Mouse (Mus musculus) left cerebral cortex, postnatal 36 days (tissue): ENCODE data around the gene Dnaja2. TPM values are rescaled to one million over a fixed set of nuclear protein-coding genes. Genes with fewer than 3 reads are reported as not detected.

Experiments
- DNase-seq, 2 experiments: peaks; one replicate each; pipeline ENCODE4 v3.0.0; 2021 to 2022; ENCODE audit warnings: low spot score in 2 of 2, mixed read lengths in 1 of 2
- intact Hi-C: fragments of 180-260 bp; cut with DNase I; formaldehyde crosslinking; loops from one replicate; pipeline ENCODE4 v1.15.1; 2025
- total RNA-seq, 2 experiments: library from RNA; stranded (reverse); gene quantifications; 2 replicates each; pipeline ENCODE4 v1.2.3; 2021

The Dnaja2 gene
- total RNA-seq, result 100 to 1,000 TPM; 179 to 197 TPM

DNA sequence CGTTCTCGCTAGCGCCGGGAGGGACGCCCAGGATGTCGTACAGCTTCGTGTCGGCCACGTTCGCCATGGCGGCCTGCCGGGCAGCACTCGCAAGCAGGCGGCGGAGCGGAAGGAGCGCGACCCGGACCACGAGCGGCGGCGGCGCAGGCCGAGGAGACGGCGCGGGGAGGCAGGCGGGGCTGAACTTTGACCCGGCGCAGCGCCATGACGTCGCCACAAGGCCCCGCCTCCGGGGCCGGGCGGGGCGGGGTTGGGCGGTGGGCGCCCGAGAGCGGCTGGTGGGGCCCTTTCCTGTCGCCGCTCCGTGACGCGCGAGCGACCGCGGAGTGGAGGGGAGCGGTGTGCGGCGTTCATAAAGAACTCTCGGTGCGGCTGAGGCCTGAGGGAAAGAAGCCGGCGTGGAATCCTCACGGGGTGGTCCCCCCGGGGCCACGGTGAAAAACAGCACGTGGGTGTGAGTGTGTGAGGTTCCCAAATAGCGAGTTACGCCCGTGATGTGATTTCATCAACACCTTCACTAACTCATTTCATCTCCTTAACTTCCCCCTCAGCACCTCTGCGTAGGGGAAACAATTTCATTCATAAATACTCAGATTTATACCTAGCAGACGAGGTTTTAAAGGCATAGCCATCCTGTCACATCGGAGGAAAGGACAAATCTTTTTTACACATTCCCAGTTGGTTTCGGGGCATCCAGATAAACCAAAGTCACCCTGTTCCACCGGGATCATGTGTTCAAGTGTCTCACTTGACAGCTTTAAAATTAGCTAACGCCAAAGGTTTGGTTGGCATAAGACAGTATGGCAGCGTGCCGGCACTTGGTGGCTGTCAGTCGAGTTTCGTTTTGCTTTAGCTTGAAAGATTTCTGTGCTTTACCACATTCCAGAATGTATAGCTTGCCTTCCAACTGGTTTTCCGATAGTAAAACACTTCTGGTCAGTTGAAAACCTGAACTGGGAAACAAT is at the start of gene Dnaja2:
Dnaja2 (minus strand) TSS at position 164 of the 965 bp plus-strand sequence.
- intact Hi-C loops, result no loop called here

DNA sequence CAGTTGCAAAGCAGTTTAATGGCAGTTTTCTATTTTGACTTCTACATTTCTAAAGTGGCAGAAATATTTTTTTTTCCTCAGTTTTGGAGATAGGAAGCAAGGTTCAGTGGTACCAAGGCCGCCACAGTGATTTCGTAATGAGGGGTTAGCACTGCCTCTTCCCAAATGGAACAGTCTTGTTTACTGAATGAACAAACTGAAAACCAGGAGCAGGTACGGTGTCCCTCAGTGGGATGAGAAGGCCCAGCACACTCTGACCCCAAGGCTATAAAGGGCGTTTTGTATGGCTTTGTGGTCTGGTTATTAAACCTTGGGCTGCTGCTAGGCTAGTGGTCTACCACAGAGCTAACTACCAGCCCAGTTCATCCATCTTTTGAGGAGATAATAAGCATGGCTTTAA is 49.1 kb upstream of the Dnaja2 start:
- intact Hi-C loops, result no loop called here
- DNase-seq, result no peak

More for the DNA sequence above, at the start of gene Dnaja2:
- DNase-seq, result peak; percentile 90 to 93

DNA sequence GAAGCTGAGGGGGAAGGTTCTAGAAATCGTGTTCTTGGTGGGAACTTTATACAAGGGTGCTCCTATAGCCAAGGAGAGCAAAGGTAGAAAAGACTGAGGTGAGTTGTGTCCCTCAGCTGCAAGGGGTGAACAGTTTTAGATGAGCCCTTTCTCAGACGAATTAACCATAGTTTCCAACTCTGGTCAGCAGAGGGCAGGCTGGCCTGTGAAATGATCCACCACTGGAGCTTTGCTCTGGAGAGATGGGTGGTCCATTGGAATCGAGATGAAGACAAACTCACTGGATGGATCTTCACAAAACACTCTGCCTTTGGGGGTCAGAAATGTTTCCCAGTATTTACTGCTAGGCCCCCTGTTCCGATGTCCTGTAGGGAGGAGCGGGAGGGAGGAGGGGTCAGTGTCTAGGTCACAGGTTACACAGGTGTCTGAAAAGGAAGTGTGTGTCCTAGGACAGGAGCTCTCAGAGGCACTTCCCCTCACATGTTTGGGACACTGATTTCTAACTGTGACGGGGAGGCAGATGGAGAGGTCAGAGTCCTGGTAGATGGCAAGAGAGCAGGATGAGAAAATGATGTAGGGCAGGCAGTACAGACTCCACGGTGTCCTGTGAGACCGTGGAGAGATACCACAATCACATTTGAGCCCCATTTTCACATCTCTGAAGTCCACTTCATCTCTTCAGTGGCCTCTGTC is 48.2 kb upstream of the Dnaja2 start:
- DNase-seq, result peak; percentile 55 to 64
- intact Hi-C loops, result loop anchor here (2.0 kb wide), 1 partner anchor 981 kb away; no protein-coding TSS in a partner anchor

- intact Hi-C loops, result loop anchor here (2.0 kb wide), 1 partner anchor 982 kb away; no protein-coding TSS in a partner anchor
- no peak for DNase-seq
These were observed 47.6 kb upstream of the Dnaja2 start for GRCm38 (mm10) chr8:85602737-85603136.

DNA sequence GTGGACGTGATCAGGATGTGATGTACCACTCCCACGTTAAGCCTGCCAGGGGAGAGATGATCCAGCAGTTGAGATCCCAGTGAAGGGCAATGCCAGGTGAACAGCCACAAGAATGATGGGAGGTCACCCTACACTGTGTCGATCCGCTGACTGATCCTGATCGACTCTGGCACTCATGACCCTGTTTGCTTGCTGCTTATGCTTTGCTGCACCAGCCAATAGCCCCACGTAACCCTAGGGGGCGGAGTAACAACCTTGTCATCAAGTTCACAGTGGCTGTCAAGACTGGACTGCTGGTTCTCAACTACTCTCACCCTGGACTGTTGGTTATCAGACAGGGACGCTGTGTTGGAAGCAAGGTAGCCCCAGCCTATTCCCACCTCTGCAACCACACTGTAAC is 46.6 kb upstream of the Dnaja2 start:
- intact Hi-C loops, result loop anchor here (2.0 kb wide), 1 partner anchor 983 kb away; no protein-coding TSS in a partner anchor

DNA sequence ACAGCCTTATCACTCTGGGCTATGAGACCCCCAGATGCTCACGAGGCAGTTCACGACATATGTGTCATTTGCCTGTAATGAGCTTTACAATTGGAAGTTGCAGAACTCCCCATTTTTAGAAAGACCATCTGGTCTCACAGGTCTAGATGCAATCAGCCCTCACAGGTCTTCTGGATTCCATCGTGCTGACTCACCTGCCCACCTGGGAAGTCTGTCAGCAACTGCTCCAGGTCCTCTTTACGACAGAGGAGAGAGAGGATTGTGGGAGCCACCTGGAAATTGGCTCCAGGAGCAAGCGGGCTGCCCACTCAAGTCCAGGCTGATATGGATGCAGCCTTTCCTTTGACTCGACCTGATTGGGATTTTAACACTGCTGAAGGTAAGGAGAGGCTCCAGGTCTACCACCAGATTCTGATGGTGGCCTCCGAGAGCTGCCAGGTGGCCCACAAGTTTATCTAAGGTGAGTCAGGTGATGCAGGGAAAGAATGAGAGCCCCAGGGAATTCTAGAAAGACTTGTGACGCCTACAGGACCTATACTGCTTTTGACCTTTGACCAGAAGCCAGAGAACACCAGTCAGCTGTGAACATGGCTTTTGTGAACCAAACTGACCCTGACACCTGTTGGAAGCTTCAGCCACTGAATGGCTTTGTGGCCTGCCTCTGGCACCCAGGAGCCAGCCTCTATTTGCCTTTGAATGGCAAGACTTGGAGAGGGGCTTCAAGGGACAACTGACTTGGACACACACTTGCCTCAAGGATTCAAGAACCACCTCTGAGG is 42.5 kb upstream of the Dnaja2 start:
- DNase-seq, result no peak
- intact Hi-C loops, result loop anchor here (5.0 kb wide), 1 partner anchor 1310 kb away; no protein-coding TSS in a partner anchor

More for the DNA sequence above, 46.6 kb upstream of the Dnaja2 start:
- no peak for DNase-seq

DNA sequence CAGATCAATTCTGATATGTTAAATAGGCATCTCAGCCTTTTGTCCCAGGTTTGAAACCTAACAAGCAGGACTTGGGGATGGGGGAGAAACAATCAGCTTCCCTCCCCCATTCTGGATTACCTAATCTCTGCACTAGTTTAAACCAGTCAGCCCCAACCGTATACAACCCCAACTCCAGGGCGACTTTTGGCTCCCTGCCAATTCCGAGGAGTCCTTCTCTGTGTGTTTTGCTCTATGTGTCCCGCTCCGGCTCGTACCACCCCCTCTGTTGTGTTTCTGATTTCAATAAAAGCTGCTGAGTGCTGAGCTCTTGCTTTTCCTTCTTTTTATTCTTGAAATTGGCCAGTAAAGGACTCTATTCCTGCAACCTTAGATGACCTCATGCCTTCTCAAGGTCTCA is 40.2 kb upstream of the Dnaja2 start:
- no peak for DNase-seq
- intact Hi-C loops, result loop anchor here (5.0 kb wide), 1 partner anchor 1312 kb away; no protein-coding TSS in a partner anchor

GRCm38 (mm10) chr8:85594983-85595382 is 39.8 kb upstream of the Dnaja2 start:
- DNase-seq, result no peak
- intact Hi-C loops, result loop anchor here (5.0 kb wide), 1 partner anchor 1312 kb away; no protein-coding TSS in a partner anchor

DNA sequence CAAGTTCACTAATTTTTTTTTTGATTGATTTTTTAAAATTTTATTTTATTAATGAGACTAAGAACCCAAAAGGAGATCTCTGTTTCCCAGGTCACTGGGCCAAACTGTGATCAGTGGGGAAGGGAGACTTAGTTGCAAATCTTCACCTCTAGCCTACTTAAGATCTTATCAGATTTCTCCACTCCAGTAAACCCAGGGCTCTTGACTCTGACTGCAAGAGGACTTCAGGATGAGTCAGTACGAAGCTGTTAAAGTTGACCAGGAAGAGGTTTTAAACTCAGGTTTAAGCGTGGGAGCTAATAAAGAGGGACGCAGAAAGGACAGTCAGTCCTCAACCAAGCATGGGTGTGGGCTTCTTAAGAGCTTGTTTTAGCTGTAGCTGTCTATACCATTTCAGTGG is 38.2 kb upstream of the Dnaja2 start:
- intact Hi-C loops, result no loop called here
- DNase-seq, result no peak

- intact Hi-C loops, result no loop called here
- no peak for DNase-seq
These were observed 36.4 kb upstream of the Dnaja2 start for GRCm38 (mm10) chr8:85591532-85591931.

DNA sequence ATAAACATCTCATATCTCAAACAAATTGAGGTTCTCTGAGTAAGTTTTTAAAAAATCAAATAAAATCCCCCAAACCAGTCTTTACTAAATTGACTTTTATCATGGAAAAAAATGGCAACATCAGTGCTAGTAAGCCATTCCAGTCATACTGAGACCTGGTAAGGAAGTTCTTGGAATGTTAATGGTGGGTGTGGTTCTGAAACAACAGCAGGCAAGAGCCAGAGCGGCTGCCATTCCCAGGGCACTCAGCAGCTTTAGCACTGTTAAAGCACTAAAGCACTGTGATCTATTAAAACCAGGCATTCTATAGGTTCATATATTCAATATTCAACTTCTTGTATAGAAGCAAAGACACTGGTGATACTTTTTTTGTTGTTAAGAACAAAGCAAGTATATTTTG is 35.1 kb upstream of the Dnaja2 start:
- DNase-seq, result no peak
- intact Hi-C loops, result no loop called here

DNA sequence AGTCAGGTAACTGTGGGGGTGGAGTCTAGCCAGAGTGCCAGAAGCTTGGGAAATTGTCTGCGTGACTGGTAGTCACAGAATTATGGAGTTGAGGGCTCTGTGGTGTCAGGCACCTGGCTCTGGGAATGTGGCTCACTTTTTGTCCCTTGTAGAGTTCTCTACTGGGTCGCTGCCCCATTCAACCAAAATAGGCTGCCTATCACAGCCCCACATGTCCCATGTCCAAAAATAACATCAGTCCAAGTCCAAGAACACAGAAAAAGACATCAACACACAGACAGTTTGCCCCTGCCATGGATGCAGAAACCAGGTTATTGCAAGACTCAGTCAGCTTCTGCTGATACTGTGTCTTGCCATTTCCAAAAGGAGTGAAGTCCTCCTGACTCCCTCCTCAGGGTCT is 33.5 kb upstream of the Dnaja2 start:
- intact Hi-C loops, result no loop called here
- DNase-seq, result no peak

DNA sequence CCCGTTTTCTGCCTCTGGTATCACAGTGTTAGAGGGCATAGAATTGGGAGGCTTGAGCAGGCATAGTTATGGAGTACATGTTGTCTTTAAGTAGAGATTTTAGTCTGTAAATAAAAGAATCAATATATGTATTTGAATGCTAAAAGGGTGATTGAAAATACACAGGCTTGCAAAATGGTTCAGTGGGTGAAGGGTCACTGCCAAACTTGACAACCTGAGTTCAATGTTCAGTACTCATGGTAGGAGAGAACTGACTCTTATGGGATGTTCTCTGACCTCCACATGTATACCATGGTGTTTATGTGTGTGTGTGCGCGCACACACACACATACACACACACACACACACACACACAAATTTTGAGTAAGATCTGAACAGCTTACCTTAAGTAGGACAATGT is 22.5 kb upstream of the Dnaja2 start:
- no peak for DNase-seq
- intact Hi-C loops, result no loop called here

DNA sequence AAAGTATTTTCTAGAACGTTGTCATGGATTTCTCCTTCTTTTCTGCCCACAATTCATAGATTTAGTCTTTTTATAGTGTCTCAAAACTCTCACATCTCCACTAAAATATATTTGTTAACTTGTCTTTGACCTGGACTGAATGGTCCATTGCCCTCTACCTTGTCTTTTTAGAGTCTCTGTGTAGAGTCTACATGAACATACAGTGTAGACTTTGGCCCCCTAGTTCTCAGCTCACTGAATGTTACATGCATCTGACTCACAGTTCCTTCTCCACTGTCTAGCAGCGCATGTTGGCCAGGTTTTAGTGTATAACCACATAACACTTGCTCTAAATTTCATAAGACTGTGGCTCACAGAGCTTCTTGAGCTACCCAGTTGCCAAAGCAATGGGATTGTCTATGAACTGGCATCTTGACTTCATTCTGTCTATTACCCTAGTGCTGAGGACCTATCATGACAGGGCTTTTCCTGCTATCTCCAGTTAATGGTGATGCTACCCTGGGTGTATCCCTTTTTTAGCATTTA is 18.9 kb upstream of the Dnaja2 start:
- DNase-seq, result no peak

DNA sequence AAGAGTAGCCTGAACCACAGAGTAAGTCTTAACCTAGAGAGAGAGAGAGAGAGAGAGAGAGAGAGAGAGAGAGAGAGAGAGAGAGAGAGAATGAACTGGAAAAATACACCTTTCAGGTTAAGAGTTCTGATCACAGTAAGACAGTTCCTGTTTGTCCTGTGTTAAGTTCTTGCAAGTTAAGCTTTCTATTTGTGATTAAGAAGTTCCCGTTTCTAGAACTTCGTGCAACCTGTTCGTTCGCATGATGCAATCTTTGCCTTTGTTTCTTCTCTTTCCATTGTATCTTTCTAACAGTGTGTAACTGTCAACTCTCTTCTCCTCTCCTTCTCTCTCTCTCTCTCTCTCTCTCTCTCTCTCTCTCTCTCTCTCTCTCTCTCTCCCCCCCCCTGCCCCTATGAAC is 15.3 kb upstream of the Dnaja2 start:
- DNase-seq, result no peak
- intact Hi-C loops, result no loop called here

More for the DNA sequence above, 18.9 kb upstream of the Dnaja2 start:
- intact Hi-C loops, result no loop called here

DNA sequence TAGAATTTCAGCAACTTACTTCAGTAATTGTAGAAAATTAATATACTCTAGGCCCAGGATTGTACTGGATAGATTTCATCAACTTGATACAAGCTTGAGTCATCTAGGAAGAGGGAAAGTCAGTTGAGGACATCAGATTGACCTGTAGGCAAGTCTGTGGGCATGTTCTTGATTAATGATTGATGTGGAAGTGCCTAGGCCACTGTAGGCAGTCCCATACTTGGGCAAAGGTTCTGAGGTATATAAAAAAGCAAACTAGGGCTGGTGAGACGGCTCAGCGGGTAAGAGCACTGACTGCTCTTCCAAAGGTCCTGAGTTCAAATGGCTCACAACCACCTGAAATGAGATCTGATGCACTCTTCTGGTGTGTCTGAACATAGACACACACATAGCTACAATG is 12.7 kb upstream of the Dnaja2 start:
- intact Hi-C loops, result no loop called here
- DNase-seq, result no peak

DNA sequence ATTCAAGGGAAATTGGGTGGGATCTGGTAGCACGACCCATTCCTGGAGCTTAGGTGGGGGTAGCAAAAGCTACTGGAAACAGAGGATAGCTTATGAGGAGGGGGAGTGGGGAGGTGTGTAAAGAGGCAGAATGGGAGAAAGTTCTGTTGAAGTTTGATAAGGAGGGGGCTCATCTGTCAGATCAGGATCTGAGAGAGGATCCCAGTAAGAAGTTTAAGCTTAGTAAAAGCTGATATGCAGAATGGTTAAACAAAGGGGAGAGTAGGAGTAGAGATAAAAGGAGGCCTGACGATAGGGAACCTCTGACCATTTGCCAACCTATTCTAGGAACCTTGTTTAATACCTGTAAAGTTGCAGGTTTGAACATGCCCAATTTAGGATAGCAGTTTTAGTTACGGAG is 10.0 kb upstream of the Dnaja2 start:
- DNase-seq, result no peak

GRCm38 (mm10) chr8:85563336-85563735 is 8.2 kb upstream of the Dnaja2 start:
- no peak for DNase-seq
- intact Hi-C loops, result no loop called here

More for the DNA sequence above, 10.0 kb upstream of the Dnaja2 start:
- intact Hi-C loops, result no loop called here

DNA sequence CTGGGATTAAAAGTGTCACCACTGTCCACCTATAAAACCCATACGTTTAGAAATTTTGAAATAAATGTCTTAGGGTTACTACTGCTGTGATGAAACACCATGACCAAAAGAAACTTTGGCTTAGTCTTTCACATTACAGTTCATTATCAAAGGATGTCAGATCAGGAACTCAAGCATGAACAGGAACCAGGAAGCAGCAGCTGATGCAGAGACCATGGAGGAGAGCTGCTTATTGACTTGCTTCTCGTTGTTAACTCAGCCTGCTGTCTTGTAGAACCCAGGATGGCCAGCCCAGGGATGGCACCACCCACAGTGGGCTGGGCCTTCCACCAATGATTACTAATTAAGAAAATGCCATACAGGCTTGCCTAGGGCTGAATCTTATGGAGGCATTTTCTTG is 4.8 kb upstream of the Dnaja2 start:
- no peak for DNase-seq
- intact Hi-C loops, result no loop called here
